Mouse (Mus musculus) left cerebral cortex, adult 9 months (tissue): ENCODE results near the gene Adamts2.

Source experiments
- DNase-seq, 2 experiments: peaks; one replicate each; pipeline ENCODE4 v3.0.0; 2022; ENCODE audit warnings: low spot score in 2 of 2

The Adamts2 gene

DNA sequence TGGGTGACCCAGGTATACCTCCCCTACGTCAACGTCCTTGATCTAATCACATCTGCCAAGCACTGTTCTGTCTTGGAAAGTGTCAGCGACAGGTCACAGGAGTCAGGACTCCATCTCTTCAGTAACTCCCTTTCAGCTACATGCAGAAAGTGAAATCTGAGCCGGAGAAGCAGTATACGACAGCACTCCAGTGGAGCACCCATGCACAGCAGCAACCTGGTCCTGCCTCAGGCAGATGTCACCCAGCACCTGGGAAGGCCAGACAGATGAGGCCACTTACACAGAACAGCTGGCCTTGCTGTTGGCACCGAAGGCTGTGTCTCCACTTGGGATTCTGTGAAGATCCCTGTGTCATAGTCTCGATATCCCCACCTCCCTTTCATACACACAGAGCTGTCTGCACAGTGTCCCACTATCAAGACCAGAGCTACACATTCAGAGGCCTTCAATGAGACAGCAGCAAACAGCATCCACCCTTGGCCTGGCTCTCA lies 70.0 kb downstream of the Adamts2 start:
- DNase-seq, result no peak

DNA sequence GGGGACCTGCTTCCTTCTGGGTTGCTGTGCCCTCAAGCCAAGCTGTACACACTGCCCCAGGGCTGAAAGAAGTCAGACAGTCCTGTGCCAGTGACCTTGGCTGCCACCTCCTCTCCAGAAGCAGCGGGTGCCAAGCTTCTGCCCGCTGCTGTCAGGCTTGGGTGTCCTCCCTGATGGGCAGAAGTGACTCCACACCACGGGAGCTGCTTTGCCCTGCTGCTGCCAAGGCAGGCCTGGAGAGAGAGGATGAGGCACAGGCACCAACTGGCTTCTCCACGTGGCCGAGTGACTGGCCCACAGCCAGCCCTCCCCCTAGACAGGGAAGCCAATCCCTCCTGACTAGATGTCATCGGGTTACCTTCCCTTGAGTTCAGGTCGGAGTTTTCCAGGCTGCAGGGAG lies 71.0 kb downstream of the Adamts2 start:
- no peak for DNase-seq

DNA sequence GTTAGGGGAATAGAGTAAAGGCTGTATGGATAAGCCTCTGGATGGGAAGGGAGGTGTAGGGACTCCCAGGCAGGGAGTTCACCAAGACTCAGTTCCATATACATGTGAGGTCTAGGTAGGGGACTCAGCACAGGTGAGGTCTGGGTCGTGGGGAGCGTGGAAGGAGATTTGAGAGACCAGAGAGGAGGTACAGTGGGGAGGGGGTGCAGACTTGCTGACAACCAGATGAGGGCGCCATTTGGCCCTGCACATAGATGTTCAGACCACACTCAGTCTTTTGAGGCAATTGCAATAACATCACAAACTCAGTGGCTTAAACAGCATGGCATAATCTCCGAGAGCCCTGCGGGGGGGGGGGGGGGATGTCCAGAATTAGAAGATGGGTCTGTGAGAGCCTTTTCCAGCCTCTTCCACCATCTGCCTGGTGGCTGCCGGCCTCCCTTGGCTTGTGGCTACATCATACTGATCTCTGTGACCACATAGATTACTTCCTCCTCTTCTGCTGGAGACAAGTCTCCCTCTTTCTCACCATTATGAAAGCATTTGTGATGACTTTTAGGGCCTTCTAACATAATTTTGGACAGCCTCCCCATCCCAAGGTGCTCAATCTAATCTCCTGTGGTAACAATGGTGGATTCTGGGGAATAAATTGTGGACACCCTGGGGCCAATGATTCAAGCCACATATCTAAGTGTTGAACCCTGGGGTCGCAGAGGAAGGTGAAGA lies 71.8 kb downstream of the Adamts2 start:
- DNase-seq, result no peak

DNA sequence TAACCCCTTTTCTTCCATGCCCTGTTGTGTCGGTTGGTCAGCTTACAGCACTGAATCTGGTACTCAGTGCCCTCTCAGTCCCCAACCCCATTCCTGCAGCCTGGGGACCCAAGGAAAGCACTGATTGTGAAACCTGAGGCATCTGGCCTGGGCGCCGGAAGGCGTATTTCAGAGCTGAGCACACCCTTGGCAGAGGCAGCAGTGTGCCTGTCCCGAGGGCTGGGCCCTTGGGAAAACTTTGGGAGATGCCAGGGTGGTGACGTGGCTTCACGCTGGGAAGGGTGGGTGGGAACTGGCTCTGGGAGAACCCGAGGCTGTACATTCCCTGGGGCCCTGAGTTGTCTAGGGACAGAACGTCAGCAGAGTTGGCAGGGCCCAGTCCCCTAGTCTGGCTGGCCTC lies 72.5 kb downstream of the Adamts2 start:
- DNase-seq, result no peak

DNA sequence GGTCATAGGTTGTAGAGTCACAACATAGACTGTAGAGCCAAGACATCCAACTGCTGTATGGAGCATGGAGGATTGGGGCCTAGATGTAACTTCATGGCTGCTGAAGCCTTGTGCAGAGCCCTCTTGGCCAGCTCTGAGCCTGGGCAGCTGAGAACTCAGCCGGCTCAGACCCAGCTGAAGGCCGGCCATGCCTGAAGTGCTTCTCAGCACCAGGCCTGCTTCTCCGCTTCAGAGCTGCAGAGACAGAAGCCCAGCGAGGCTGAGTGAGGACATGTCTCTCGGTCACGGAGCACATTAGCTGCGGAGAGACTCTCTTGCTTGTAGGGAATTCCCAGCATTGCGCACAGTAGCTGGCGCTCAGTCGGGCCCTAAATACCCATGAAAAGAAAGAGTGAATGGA lies 76.8 kb downstream of the Adamts2 start:
- no peak for DNase-seq

DNA sequence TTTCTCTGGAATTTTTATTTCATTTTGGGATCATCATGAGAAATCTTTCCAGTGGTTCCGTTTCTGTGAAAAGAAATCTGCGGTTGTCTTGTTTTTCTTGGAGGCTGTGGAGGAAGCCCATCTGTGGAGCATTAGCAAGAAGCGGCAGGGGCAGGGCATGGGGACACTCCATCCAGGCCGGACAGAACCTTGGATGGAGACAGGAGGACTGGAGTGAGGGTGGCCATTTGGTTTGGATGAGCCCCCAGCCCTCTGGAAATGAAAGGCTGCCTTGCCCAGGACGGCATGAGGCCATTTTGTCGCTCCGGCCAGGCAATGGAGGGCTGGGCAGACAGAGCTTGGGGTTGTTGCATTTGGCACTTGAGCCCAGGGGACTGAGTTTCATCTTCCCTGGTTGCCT lies 80.1 kb downstream of the Adamts2 start:
- no peak for DNase-seq

DNA sequence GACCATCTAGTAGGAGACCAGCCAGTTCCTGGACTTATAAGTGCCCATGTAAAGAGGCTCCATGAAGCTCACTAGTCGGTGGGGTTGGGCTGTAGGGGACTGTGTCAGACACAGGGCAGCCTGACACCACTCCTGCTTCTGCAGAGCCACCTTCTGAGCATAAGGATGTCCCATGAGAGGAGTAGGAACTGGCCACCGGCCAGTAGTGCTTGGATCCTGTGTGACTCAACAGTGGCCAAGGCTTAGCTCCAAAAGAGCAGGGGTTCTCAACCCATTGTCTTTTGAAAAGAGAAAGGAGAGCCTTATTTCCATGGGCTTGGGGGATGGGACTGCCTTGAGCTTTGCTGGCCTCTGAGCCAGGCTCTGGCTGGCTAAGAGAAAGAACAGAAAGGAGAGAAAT lies 81.9 kb downstream of the Adamts2 start:
- DNase-seq, result no peak

DNA sequence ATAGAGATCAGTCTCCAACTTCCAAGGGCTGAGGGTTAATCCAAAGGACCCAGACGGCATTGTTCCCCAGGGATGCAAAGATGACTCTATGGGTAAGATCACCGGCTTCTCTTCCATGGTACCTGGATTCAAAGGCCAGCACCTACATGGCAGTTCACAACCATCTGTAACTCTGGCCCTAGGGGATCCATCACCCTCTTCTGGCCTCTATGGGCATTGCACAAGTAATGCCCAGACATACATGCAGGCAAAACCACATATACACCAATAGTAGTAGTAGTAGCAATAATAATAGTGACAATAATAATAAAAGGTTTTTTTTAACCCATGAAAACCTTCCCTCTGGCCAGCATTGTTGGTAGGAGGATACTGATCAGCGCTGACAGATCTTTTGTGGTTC lies 86.7 kb downstream of the Adamts2 start:
- no peak for DNase-seq

DNA sequence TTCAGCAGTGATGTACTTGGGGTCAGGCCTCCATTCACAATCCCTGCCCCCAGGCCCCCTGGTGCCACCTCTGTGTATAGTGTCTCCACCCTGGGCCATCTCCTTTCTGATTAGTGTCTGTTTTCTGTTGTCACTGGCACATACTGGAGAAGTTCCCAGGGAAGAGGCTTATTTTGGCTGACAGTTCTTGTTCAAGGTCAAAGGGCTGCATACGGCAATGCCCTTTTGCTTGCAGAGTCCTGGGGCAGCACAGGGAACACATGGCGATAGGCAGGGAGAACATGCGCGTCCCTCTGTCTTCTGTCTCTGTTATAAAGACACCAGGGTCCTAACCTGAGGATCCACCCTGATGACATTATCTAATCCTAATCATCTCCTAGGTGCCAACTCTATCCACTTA lies 87.8 kb downstream of the Adamts2 start:
- no peak for DNase-seq

DNA sequence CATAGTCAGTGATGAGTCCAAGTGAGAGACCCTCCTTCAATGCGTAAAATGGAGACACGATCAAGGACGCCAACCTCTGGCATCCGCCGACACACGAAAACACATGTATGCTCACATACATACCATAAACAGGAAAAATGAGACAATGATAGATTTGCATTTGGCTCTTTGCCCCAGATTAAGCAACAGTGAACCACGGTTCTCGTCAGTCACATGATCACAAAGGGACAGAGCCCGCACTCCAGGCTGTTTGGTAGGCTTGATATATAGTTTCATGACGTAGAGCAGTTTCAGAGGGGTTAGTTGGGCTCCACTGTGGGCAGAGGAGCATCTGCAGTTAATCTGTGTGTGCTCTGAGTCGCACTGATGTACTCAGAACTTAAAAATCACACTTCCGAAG lies 98.1 kb downstream of the Adamts2 start:
- no peak for DNase-seq

DNA sequence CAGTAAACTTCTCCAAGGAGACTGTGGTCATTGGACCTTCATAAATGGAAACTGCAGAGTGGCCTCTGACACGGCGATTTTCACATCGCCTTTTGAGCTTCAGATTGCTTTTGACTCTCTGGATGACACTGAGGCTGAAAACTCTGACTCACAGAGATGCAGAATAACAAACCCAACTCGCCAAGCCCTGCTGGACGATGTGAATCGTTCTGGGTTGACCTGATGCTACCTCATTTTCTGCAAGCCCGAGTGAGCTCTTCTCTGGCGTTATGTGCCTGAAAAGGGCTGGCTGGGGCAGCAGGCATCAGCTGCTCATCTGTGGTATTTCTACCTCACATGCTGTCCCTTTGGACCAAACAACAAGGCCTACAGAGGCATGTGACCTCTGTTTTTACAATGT lies 98.6 kb downstream of the Adamts2 start:
- no peak for DNase-seq

DNA sequence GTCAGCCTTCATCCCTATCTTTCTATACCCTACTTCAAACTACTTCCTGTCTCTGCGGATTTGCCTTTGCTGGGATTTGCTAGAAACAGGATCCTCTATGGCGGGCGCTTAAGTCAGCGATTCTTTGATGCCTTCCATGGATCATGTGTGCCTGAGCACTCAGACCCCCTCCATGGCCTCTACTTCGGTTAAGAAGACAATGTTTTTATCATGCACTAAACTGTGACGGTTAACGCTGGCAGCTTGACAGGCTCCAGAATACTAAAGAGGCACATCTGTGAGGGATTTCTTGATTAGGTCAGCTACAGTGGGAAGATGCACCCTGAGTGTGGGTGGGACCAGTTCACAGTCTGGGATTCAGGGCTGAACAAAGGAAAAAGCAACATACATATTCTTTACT lies 101.5 kb downstream of the Adamts2 start:
- DNase-seq, result no peak

DNA sequence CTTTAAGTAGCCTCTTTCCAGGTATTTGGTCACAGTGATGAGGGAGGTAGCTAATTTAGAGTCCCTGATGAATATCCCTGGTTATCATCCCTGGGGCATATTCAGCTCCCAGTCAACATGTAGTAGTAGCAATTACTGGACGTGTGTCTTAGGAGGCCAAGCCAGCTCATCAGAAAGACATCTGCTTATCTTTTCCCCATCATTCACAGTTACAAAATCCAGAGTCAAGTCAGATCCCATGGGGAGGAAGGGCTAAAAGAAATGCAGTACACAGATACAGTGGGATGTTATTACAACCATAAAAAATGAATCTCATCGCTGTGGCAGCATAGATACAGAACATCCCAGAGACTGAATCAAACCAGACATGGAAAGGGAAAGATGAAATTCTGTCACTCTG lies 102.6 kb downstream of the Adamts2 start:
- DNase-seq, result no peak

DNA sequence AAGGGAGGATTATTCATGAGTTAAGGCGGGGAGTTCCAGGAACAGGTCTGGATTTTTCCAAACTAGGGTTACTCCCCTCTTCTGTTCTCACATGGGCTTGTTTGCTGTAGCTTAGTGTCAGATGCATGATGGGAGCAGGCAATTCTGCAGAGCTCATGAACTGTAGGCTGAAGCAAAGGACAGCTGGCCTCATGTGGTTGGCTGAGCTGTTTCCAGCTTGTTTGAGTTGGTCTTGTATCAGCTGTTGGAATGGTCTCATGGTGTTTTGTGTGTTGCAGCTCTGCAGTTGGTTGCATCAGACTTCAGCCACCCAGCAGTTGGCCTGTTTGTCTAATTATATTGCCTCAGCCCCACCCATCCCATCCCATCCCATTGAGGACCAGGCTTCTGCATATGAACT lies 105.4 kb downstream of the Adamts2 start:
- no peak for DNase-seq

DNA sequence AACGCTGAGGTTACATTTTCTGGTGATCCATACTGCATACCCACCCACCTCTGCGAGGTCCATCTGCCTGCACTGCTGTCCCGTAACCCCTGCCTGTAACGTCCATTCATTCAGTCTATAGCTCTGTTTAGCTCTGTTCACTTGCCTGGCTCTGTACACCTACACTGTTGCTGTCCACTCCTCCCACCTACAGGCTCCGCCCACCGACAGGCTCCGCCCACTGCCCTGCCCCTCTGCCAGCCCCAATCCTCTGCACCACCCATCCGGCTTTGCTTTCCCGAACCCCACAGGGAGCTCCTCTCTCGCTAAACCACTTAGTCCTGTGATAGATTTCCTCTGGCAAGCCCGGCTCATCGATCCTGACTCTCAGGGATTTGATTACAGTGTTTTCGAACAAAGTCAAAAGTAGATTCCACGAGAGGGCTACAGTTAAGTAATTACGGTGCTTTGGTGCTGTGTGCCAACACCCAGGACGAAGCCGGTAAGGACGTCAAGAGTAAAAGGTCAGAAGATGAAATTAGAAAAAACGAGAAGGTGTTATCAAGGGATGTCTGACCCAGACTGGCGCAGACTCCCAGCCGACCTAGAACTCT lies 111.8 kb downstream of the Adamts2 start:
- no peak for DNase-seq

DNA sequence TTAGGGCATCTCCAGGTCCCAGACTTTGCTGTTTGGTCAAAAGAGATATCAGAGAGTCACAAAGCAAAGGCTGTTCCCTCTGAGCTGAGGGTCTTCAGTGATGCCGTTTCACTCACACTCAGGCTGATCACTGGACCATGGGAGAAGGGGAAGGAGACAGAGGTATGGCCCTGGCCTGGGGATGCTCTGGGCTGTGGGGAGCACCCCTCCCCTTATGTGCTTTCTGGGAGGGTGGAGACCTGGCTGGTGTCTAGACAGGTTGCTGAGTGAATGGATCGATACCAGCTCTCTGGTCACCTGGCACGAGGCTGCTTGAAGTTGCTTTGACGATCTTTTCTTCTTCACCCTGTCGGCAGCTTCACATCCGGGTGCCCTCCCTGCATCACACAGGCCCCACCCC lies 113.2 kb downstream of the Adamts2 start:
- DNase-seq, result no peak

DNA sequence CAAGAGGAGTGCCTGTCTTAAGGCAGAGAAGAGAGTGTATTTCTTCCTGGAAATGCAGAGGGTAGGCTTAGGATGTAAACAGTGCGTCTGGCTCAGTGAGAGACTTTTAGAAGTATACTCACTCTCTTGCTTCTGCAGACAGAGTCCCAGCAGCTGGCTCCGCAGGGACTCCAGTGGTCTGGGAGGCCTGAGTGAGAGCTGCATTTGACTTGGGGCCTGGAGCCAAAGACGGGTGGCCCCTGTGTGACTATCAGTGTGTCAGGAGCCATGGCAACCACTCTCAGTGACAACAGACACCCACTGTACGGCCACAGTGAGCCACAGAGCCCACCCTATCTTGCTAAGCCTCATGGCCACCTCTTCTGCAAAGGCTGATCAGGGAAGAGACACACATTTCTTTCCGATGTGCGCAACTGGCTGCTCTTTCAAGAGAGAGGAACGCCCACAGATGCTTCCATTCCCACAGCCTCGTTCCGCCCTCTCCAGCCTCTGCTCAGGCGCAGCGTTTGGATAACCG lies 115.6 kb downstream of the Adamts2 start:
- peak in 1 of 2 experiments; percentile 8 for DNase-seq

DNA sequence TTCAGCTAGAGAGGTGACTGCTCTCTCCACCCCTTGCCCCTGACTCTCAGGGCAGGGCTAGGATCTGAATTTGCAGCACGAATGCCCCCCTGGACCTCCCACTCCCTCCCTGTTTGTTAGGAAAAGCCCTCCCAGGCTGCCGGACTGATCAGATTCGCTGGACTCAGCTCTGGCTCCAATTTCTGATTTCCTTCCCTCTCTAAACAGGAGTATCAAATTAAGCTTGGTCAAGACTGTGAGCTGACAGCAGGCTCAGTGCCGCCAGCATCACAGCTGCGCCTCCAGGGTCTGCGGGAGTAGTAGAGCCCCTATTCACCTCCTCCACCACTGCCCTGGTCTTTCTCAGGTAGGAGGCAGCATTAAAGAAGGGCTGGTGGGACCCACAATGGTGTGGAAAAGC lies 117.0 kb downstream of the Adamts2 start:
- DNase-seq, result no peak

DNA sequence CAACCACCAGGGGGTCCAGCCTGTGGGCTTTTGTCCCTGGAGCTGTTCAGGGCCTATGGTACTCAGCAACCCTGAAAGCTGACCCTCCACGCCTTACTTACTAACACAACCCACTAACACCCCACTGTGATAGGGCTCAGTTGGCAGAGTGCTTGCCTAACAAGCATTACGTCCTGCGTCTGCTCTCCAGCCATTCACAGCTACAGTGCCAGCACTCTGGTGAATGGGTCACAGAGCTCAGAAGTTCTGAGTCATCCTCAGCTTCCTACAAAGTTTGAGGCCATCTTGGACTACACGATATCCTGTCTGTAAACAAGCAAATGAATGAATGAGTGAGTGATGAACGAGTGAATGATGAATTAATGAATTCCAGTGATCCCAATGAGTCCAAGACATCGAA lies 118.5 kb downstream of the Adamts2 start:
- DNase-seq, result no peak

DNA sequence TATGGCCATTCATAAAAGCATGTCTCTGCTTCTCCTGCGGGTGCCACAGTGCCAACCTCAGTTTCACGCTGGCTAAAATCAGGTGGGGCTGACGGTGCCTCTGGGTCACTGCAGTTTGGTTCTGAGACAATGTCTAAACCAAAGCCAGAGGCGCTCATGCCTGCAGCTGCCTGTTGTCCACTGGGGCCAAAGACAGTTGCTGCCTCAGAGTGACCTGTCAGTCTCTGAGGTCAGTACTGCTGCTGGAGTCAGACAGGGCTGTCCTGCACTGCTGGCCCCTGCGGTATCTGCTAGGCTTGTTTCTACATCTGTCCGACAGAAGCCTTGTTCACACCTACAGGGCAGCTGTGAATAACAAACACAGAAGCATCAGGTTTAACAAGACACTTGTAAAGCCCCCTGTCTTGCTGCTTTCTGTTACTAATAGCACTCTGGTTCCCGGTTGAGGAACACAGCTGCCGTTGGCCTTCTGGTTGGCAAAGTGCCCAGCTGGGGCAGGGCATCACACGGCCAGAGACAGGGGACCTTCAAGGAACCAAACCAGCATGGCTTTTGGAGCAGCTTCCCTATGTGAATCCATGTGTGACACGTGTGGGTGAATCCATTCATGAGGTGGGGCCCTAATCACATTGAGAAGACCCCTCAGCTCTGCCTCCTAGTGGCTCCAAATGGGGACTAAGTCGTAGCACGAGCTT lies 119.1 kb downstream of the Adamts2 start:
- DNase-seq, result no peak

DNA sequence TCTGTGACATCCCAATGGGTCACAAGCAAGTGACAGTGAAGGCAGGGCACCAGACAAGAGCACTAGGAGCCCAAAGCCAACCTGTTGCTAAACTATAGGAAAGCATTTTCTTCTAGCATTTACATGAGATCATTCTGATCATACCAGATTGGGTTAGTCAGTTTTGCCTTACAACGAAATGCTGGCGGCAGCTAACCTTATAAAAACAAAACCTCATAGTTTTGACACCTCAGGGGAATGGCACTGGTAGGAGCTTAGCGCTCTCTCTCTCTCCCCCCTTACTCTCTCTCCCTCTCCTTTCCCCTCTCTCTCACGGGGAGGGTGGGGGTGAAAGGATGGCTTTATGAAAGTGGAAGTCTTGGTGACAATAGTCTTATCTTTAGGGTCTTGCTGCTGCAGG lies 123.7 kb downstream of the Adamts2 start:
- no peak for DNase-seq

DNA sequence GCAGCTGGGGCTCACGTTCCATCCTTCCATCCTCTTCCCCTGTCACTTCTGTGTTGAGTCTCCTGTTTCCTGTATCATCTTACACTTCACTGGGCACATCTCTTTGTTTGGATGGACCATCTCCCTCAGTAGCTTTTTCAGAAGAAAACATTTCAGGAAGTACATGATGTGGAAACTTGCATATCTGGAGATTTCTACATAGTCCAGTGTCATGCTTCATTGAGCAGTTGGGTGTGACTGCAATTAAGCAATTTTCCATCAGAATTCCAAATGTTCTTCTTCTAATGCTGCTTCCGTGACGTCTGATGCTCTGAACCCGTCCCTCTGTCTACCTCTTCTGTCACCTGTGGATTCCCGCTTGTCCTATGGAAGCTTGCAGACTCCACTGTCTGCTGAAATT lies 124.2 kb downstream of the Adamts2 start:
- DNase-seq, result no peak

DNA sequence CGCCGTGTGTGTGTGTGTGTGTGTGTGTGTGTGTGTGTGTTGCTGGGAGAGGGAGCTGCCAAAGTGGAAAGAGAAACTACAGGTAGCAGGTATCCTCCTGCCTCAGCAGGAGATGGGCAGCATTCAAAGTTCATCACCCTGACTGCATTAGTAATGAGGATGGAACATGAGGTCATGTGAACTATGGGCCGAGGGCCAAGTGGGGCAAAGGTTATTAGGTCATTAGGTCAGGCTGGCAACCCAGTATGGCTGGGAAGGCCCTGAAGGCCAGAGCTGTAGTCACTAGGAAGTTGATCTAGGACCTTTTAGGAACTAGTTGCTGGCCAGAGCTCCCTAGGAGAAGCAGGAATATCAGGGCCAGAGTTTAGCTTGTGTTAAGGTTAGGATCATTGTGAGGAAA lies 131.3 kb downstream of the Adamts2 start:
- no peak for DNase-seq
